Mouse (Mus musculus): ENCODE results near the gene Klhl36. TPM values are rescaled to one million over a fixed set of nuclear protein-coding genes. Genes with fewer than 3 reads are reported as not detected.

Klhl36 gene
- polyA plus RNA-seq, 1 experiment: 5.0 TPM

GRCm38 (mm10) chr8:119901349-119901748 is 39.3 kb downstream of the Klhl36 start:
- TF ChIP-seq GATA1 (IDR thresholded peaks at IDR 0.05; ENCODE audit: low read length): no peak

DNA sequence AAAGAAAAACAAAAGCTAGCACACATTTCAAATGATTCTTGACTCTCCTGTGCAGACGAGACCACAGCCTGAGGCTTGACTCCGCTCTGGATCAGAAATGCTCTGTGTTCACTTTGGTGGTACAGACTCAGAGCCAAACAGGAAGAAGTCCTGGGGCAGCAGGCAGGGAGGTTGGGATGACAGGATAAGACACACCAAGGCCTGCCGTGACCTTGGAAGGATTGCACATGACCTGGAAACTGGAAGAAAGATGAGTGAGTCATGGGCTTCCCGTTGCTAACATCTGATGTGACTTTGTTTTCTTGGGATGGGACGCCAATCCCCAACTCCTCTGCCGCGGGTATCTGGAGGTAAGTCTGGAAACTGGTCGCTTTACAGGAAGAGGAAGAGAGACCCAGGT is 39.9 kb downstream of the Klhl36 start:
- TF ChIP-seq GATA1 (IDR thresholded peaks at IDR 0.05; ENCODE audit: low read length): no peak

DNA sequence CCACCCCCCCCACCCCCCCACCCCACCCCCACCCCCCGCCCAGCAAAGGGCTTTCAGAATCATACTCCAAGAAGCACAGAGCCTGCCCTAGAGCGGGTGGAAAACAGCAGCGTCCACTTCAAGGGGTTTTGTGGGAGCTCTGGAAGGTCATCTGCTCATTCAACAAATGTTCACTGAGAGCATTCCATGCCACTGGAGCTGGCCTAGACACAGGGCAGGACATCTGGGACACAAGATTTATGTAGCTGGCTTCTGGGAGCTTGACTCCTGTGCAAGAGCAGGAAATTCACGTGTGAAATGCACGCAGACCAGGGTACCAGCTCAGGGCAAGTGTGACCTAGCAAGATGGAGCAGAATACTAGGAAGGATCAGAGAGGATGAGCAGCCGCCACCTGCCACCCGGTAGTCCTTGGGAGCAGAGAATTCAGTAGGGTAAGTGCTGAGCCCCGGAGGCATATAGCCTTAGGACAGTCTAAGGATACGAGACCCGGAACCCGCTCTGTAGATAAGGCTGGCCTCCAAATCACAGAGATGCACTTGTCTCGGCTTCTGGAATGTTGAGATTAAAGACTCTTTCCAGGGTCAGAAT is 42.4 kb downstream of the Klhl36 start:
- TF ChIP-seq GATA1 (IDR thresholded peaks at IDR 0.05; ENCODE audit: low read length): no peak

DNA sequence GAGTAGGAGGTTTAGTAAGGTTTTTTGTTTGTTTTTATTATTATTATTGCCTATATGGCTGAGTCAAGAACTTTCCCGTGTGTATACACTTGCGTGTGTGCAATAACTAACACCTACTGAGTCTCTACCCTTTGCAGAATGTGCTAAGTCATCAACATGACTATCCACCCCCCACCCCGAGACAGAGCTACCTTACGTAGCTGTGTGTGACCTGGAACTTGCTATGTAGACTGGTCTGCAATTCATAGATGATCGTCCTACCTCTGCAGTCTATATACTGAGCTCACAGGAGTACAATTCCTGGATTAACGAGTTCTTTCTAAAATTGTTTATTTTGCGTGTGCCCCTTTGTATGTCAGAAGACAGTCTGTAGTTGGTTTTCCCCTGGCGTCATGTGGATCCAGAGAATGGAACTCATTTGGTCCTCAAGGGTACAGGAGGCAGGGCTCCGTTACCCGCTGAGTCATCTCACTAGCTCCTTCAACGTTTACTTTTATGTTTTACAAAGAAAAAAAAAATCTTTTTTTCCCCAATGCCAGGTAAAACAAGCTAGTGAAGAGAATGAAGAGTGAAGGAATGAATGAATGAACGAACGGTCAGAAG is 48.0 kb downstream of the Klhl36 start, which contains the start of gene Usp10:
TSS of gene Usp10 (plus strand) at position 417 of the 603 bp plus-strand sequence.
- no peak for TF ChIP-seq GATA1 (IDR thresholded peaks at IDR 0.05; ENCODE audit: low read length)

- no peak for TF ChIP-seq GATA1 (IDR thresholded peaks at IDR 0.05; ENCODE audit: low read length)
Observed at GRCm38 (mm10) chr8:119910547-119911257, 48.6 kb downstream of the Klhl36 start, which contains the start of gene Gm20388. Gene Gm20388, plus strand, starts transcription at chr8:119910841.

DNA sequence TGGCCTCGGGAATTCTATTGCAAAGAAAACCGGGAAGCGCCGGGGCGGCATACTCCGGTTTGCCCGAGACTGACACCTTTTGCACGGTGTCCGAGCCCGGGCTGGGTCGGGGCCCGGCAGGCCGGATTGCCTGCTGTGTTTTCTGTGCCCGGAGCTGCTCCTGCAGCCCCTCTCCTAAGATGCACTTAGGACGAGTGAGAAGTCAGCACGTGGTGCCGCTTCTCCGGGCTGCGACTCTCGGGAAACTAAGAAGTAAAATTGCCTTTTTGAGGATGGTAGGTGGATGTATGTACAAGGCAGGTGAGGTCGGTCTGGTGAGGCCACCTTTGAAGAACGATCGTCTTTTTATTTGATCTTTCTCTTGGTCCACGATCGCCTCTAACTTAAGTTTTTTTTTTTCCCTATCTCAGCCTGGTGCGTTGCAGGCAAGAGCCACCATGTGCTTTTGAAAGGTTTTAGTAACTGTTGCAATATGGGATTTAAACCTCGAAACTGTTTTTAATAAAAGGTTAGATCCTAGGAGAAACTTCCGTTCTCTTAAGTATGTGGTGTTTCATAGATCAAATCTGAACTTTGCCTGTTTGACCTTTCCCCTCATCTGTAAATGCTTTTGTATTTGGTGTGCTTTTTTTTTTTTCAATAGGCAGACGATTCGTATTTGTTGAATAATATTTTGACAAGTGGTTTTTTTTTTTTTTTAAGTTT is 49.3 kb downstream of the Klhl36 start:
- TF ChIP-seq GATA1 (IDR thresholded peaks at IDR 0.05; ENCODE audit: low read length): no peak

GRCm38 (mm10) chr8:119912643-119913042 is 50.6 kb downstream of the Klhl36 start:
- TF ChIP-seq GATA1 (IDR thresholded peaks at IDR 0.05; ENCODE audit: low read length): no peak

DNA sequence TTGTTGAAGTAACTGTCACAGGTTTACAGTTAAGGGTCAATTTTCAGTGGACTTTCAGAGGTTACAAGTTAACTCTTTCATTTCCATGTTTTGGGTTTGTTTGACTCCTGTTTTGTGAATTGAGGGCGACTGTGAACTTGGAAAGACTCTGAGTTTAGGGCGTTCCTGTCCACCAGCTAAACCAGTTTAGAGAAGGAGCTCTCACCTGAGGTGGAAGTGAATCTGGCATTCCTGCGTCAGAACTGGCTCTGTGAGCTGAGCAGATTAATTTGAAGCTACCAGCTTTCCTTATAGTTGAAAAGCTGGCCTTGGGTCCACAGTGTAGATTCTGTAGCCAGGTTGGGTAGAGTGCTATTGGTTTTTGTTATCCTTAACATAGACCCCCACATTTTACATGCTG is 51.1 kb downstream of the Klhl36 start:
- TF ChIP-seq GATA1 (IDR thresholded peaks at IDR 0.05; ENCODE audit: low read length): no peak

GRCm38 (mm10) chr8:119914161-119914560 is 52.1 kb downstream of the Klhl36 start:
- TF ChIP-seq GATA1 (IDR thresholded peaks at IDR 0.05; ENCODE audit: low read length): no peak

DNA sequence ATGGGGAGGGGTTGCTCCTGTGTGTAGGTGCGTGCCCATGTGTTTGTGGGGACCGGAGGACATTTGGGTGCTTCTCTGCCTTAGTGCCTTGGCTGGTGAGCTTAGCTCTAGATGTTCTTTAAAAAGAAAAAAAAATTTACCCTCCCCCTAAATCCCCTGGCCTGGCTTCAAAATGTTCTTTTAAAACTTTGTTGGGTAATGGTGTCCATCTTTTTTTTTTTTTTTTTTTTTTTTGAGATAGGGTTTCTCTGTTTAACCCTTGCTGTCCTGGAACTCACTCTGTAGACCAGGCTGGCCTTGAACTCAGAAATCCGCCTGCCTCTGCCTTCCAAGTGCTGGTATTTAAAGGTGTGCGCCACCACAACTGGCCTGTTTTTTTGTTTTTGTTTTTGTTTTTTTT is 53.2 kb downstream of the Klhl36 start:
- no peak for TF ChIP-seq GATA1 (IDR thresholded peaks at IDR 0.05; ENCODE audit: low read length)

- TF ChIP-seq GATA1 (IDR thresholded peaks at IDR 0.05; ENCODE audit: low read length): no peak
Observed at GRCm38 (mm10) chr8:119916237-119916892, 54.3 kb downstream of the Klhl36 start.

- no peak for TF ChIP-seq GATA1 (IDR thresholded peaks at IDR 0.05; ENCODE audit: low read length)
Observed at GRCm38 (mm10) chr8:119917415-119917814, 55.3 kb downstream of the Klhl36 start.

DNA sequence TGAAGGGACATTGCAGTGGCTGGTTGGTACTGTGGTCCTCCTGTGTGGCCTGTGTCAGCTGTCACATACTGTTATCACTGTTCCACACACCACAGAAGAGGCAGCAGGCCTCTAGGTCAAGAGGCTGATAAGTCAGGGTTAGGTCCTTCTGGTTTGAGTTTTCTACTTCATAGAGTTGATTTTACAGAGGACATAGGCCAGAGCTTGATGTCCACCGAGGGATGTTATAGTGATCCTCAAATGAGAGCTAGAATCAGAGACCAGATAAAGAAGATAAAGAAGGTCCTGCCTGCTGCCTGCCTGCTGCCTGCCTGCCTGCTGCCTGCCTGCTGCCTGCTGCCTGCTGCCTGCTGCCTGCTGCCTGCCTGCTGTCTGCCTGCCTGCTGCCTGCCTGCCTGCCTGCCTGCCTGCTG is 56.1 kb downstream of the Klhl36 start:
- TF ChIP-seq GATA1 (IDR thresholded peaks at IDR 0.05; ENCODE audit: low read length): peak; percentile 22

DNA sequence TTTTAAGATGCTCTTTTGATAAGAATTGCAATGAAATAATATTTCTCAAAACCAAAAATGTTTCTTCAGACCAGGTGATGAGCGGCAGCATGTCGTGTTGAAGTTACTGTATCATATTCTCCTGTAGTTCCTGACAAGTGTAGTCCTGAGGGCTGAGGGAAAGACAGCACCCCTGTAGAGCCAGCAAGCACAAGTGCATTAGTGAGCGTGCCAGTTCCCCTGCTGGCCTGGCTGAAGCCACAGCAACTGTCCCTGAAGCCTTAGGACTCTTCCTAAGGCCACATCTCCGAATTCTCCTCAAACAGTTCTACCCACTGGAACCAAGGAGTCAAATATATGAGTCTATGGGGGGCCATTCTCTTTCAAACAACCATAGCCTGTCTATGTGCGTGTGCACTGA is 61.2 kb downstream of the Klhl36 start:
- no peak for TF ChIP-seq GATA1 (IDR thresholded peaks at IDR 0.05; ENCODE audit: low read length)

DNA sequence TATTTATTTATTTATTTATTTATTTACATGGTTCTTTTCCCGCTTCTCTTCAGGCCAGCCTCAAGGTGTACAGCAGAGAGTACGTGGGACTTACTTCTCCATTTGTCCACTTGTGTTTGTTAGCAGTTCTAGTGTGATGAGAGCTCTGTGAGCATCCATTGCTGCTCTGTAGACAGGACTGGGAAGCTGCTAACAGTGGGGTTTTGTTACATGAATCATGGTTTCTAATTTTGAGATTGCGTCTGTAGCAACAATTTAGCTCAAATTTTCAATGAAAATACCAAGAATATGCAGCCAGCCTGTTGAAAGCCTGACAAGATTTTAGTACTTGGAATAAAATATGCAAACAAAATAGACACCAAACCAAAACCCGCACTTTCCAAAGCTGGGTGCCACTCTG is 63.4 kb downstream of the Klhl36 start:
- no peak for TF ChIP-seq GATA1 (IDR thresholded peaks at IDR 0.05; ENCODE audit: low read length)

DNA sequence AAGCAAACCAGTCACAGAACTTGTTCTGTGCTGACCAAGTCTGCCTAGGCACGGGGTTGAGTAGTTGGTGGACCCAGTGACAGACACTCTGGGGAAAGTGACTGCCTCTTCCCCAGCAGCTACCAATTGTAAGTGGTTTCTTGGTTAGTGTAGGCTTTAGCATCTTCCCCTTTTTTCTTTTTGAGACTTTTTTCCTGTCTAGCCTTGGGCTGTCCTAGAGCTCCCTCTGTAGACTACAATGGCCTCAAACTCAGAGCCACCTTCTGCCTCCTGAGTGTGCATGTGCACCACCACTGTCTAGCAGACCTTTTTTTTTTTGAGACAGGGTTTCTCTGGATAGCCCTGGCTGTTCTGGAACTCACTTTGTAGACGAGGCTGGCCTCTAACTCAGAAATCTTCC is 64.4 kb downstream of the Klhl36 start:
- no peak for TF ChIP-seq GATA1 (IDR thresholded peaks at IDR 0.05; ENCODE audit: low read length)

Other genes with a start within 250 kb of the Klhl36 start
- not detected in 2 replicates for gene Adad2, start 249.5 kb upstream of the Klhl36 start, polyA plus RNA-seq (2012)
- not detected in 2 replicates for gene Kcng4, start 226.6 kb upstream of the Klhl36 start, polyA plus RNA-seq (2012)
- not detected in 2 replicates for gene Wfdc1, start 195.9 kb upstream of the Klhl36 start, polyA plus RNA-seq (2012)
- not detected in 2 replicates for gene Atp2c2, start 162.3 kb upstream of the Klhl36 start, polyA plus RNA-seq (2012)
- 6.4 and 8.3 TPM in 2 replicates for gene Tldc1, start 83.8 kb upstream of the Klhl36 start, polyA plus RNA-seq (2012)
- 10.6 and 12.3 TPM in 2 replicates for gene Cotl1, start 21.7 kb upstream of the Klhl36 start, polyA plus RNA-seq (2012)
- gene Usp10, start 48.1 kb downstream of the Klhl36 start, polyA plus RNA-seq (2012): 64.3 and 73.9 TPM in 2 replicates
- gene Gm20388, start 48.6 kb downstream of the Klhl36 start, polyA plus RNA-seq (2012): not detected in 2 replicates
- 0.01 and 0.06 TPM in 2 replicates for gene Crispld2, start 130.2 kb downstream of the Klhl36 start, polyA plus RNA-seq (2012)
- gene Zdhhc7, start 239.2 kb downstream of the Klhl36 start, polyA plus RNA-seq (2012): 31.5 and 32.4 TPM in 2 replicates

Measured in G1E-ER4 (cell line).